Mouse (Mus musculus): Measurements from ENCODE around the gene Shank2.

GRCm38 (mm10) chr7:144052076-144052475 lies 50.3 kb downstream of the Shank2 start:
- TF ChIP-seq CEBPB (IDR thresholded peaks at IDR 0.05; ENCODE audit: low read depth) (no peak), CTCF (IDR thresholded peaks at IDR 0.05; ENCODE audit: control insufficient read depth, insufficient read depth, insufficient read length) (no peak)
